Mouse (Mus musculus): ENCODE measurements around the gene Zbtb24. TPM values are rescaled to one million over a fixed set of nuclear protein-coding genes. Genes with fewer than 3 reads are reported as not detected.

The Zbtb24 gene
- polyA plus RNA-seq, 2 experiments, result 4.0 to 4.1 TPM

- Histone ChIP-seq H3K36me3 (replicated peaks; ENCODE audit: control insufficient read depth, insufficient read depth, low read depth) (no peaks in the 10 kb centered on the region), H3K4me2 (ENCODE audit: low read depth) (no peak overlapping the region), H3K27ac (no peak overlapping the region), H3K27me3 (ENCODE audit: control insufficient read depth, insufficient read depth, low read length) (no peaks in the 10 kb centered on the region), H3K4me1 (replicated peaks; ENCODE audit: control insufficient read depth in 2 of 2, insufficient read depth in 2 of 2, low read length in 1 of 2) (peaks cover 18 to 29% of the 10 kb centered on the region in 2 experiments), H3K9ac (replicated peaks) (no peak overlapping the region), H3K9me3 (ENCODE audit: control insufficient read depth, low read length) (no peaks in the 10 kb centered on the region), H3K4me3 (ENCODE audit: insufficient read depth in 1 of 2, low read depth in 2 of 2, low read length in 2 of 2) (no peak overlapping the region)
- TF ChIP-seq CTCF (IDR thresholded peaks at IDR 0.05; ENCODE audit: low read depth) (no peak), EP300 (IDR thresholded peaks at IDR 0.05; ENCODE audit: low read depth) (no peak)
- ATAC-seq (ENCODE audit: insufficient read depth), result no peak
- DNase-seq (ENCODE audit: low read depth in 3 of 3, low spot score in 3 of 3), result no peak
- WGBS (ENCODE audit: insufficient replicate concordance), result 66% methylated on average over 3 of the region's 3 CpGs
Measured at GRCm38 (mm10) chr10:41479961-41480360, 29.8 kb downstream of the Zbtb24 start.

- peak; percentile 59 for ATAC-seq (ENCODE audit: insufficient read depth)
- Histone ChIP-seq H3K9ac (replicated peaks) (no peak overlapping the region), H3K36me3 (replicated peaks; ENCODE audit: control insufficient read depth, insufficient read depth, low read depth) (no peaks in the 10 kb centered on the region), H3K4me2 (ENCODE audit: low read depth) (peak overlapping the region; percentile 20), H3K27ac (no peak overlapping the region), H3K4me1 (replicated peaks; ENCODE audit: control insufficient read depth in 2 of 2, insufficient read depth in 2 of 2, low read length in 1 of 2) (peaks cover 6 to 19% of the 10 kb centered on the region in 2 experiments), H3K27me3 (ENCODE audit: control insufficient read depth, insufficient read depth, low read length) (no peaks in the 10 kb centered on the region), H3K4me3 (ENCODE audit: insufficient read depth in 1 of 2, low read depth in 2 of 2, low read length in 2 of 2) (no peak overlapping the region), H3K9me3 (ENCODE audit: control insufficient read depth, low read length) (no peaks in the 10 kb centered on the region)
- peak in 2 of 3 experiments; percentile 49 to 52 for DNase-seq (ENCODE audit: low read depth in 3 of 3, low spot score in 3 of 3)
- TF ChIP-seq EP300 (IDR thresholded peaks at IDR 0.05; ENCODE audit: low read depth), result no peak
- peak; percentile 24; the same call in 1 of the 2 replicates for TF ChIP-seq CTCF (IDR thresholded peaks at IDR 0.05; ENCODE audit: low read depth)
- WGBS (ENCODE audit: insufficient replicate concordance), result 40% methylated on average over 33 of the region's 33 CpGs
Measured at GRCm38 (mm10) chr10:41480938-41481880, 31.0 kb downstream of the Zbtb24 start.

- ATAC-seq (ENCODE audit: insufficient read depth) (no peak), DNase-seq (ENCODE audit: low read depth in 3 of 3, low spot score in 3 of 3) (no peak)
- Histone ChIP-seq H3K9ac (replicated peaks) (no peak overlapping the region), H3K4me3 (ENCODE audit: insufficient read depth in 1 of 2, low read depth in 2 of 2, low read length in 2 of 2) (no peak overlapping the region), H3K27me3 (ENCODE audit: control insufficient read depth, insufficient read depth, low read length) (no peaks in the 10 kb centered on the region), H3K9me3 (ENCODE audit: control insufficient read depth, low read length) (no peaks in the 10 kb centered on the region), H3K4me1 (replicated peaks; ENCODE audit: control insufficient read depth in 2 of 2, insufficient read depth in 2 of 2, low read length in 1 of 2) (peaks cover 0 to 10% of the 10 kb centered on the region in 2 experiments; a peak in 2 of 4 replicates), H3K27ac (no peak overlapping the region), H3K36me3 (replicated peaks; ENCODE audit: control insufficient read depth, insufficient read depth, low read depth) (no peaks in the 10 kb centered on the region), H3K4me2 (ENCODE audit: low read depth) (no peak overlapping the region)
- no peak for TF ChIP-seq EP300 (IDR thresholded peaks at IDR 0.05; ENCODE audit: low read depth)
- TF ChIP-seq CTCF (IDR thresholded peaks at IDR 0.05; ENCODE audit: low read depth), result no peak
- WGBS (ENCODE audit: insufficient replicate concordance), result 70% methylated on average over 7 of the region's 7 CpGs
Measured at GRCm38 (mm10) chr10:41482446-41482845, 32.3 kb downstream of the Zbtb24 start.

- WGBS (ENCODE audit: insufficient replicate concordance), result 77% methylated on average over 16 of the region's 16 CpGs
- ATAC-seq (ENCODE audit: insufficient read depth), result no peak
Measured at GRCm38 (mm10) chr10:41485778-41486177, 35.6 kb downstream of the Zbtb24 start.

GRCm38 (mm10) chr10:41486506-41487170, 36.5 kb downstream of the Zbtb24 start:
- TF ChIP-seq CTCF (IDR thresholded peaks at IDR 0.05; ENCODE audit: low read depth) (no peak), EP300 (IDR thresholded peaks at IDR 0.05; ENCODE audit: low read depth) (no peak)
- no peak overlapping the region for H3K4me3 ChIP-seq (ENCODE audit: insufficient read depth in 1 of 2, low read depth in 2 of 2, low read length in 2 of 2)
- no peaks in the 10 kb centered on the region; the same call in 1 of the 2 replicates for H3K27me3 ChIP-seq (ENCODE audit: control insufficient read depth, insufficient read depth, low read length)
- H3K9ac ChIP-seq (replicated peaks), result no peak overlapping the region
- H3K9me3 ChIP-seq (ENCODE audit: control insufficient read depth, low read length), result no peaks in the 10 kb centered on the region
- H3K36me3 ChIP-seq (replicated peaks; ENCODE audit: control insufficient read depth, insufficient read depth, low read depth), result no peaks in the 10 kb centered on the region
- DNase-seq (ENCODE audit: low read depth in 3 of 3, low spot score in 3 of 3) (no peak), ATAC-seq (ENCODE audit: insufficient read depth) (no peak)
- H3K4me2 ChIP-seq (ENCODE audit: low read depth), result no peak overlapping the region
- H3K4me1 ChIP-seq (replicated peaks; ENCODE audit: control insufficient read depth in 2 of 2, insufficient read depth in 2 of 2, low read length in 1 of 2), result peaks cover 2 to 6% of the 10 kb centered on the region in 2 experiments; a peak in 2 of 4 replicates
- 77% methylated on average over 14 of the region's 14 CpGs for WGBS (ENCODE audit: insufficient replicate concordance)
- no peak overlapping the region for H3K27ac ChIP-seq

More at GRCm38 (mm10) chr10:41485778-41486177, 35.6 kb downstream of the Zbtb24 start:
- Histone ChIP-seq H3K36me3 (replicated peaks; ENCODE audit: control insufficient read depth, insufficient read depth, low read depth) (no peaks in the 10 kb centered on the region), H3K9me3 (ENCODE audit: control insufficient read depth, low read length) (no peaks in the 10 kb centered on the region), H3K9ac (replicated peaks) (no peak overlapping the region), H3K4me1 (replicated peaks; ENCODE audit: control insufficient read depth in 2 of 2, insufficient read depth in 2 of 2, low read length in 1 of 2) (peaks cover 2 to 12% of the 10 kb centered on the region in 2 experiments; a peak in 2 of 4 replicates), H3K4me3 (ENCODE audit: insufficient read depth in 1 of 2, low read depth in 2 of 2, low read length in 2 of 2) (no peak overlapping the region), H3K27ac (no peak overlapping the region), H3K27me3 (ENCODE audit: control insufficient read depth, insufficient read depth, low read length) (no peaks in the 10 kb centered on the region; the same call in 1 of the 2 replicates), H3K4me2 (ENCODE audit: low read depth) (no peak overlapping the region)
- no peak for DNase-seq (ENCODE audit: low read depth in 3 of 3, low spot score in 3 of 3)
- TF ChIP-seq EP300 (IDR thresholded peaks at IDR 0.05; ENCODE audit: low read depth) (no peak), CTCF (IDR thresholded peaks at IDR 0.05; ENCODE audit: low read depth) (no peak)

Measured in liver, embryonic 14.5 days (tissue).